Mouse (Mus musculus) CH12.LX (cell line): ENCODE results near the gene Cdk2. TPM values are rescaled to one million over a fixed set of nuclear protein-coding genes. Genes with fewer than 3 reads are reported as not detected.
A peak's percentile ranks its signal among the peaks of the same experiment; 100 is the strongest.

Experiments used
- DNase-seq: peaks from one replicate; pipeline ENCODE4 v3.0.0-alpha.2; 2013; ENCODE audit errors: extremely low read depth
- H3K27ac ChIP-seq: 2 replicates; pipeline ENCODE4 v1.5.1; 2012; ENCODE audit warnings: low read depth, mild to moderate bottlenecking, control low read depth, moderate library complexity; ENCODE audit not compliant: insufficient read depth
- H3K27me3 ChIP-seq: replicated peaks from 2 replicates; pipeline ENCODE3; 2012; ENCODE audit warnings: inconsistent platforms
- H3K36me3 ChIP-seq, 2 experiments: replicated peaks in 1 of 2; 2 replicates each; pipeline versions ENCODE3 to v1.6.1; 2012; ENCODE audit warnings: inconsistent platforms in 1 of 2, low read length in 1 of 2, mild to moderate bottlenecking in 1 of 2, mixed read lengths in 1 of 2, moderate library complexity in 1 of 2; ENCODE audit not compliant: control insufficient read depth in 1 of 2, insufficient read depth in 1 of 2
- H3K4me1 ChIP-seq, 2 experiments: 2 replicates each; pipeline ENCODE4 v1.6.1; 2012; ENCODE audit warnings: inconsistent platforms in 1 of 2, moderate library complexity in 1 of 2; ENCODE audit not compliant: insufficient read depth in 2 of 2, control insufficient read depth in 1 of 2
- H3K4me2 ChIP-seq: 2 replicates; pipeline ENCODE4 v1.6.1; 2012; ENCODE audit warnings: low read depth, mild to moderate bottlenecking, control low read depth; ENCODE audit not compliant: poor library complexity, insufficient read depth, severe bottlenecking
- H3K4me3 ChIP-seq, 3 experiments: fragments of 150-350 bp in 1 of 3; sonication (generic) in 1 of 3; replicated peaks in 1 of 3; 2 replicates each; pipeline versions ENCODE3 to v1.5.1; 2011 to 2012; ENCODE audit warnings: low read depth in 2 of 3, low read length in 2 of 3, mild to moderate bottlenecking in 2 of 3, moderate library complexity in 2 of 3, control low read depth in 1 of 3, improper control_type of control experiment in 1 of 3, inconsistent platforms in 1 of 3, mixed read lengths in 1 of 3; ENCODE audit not compliant: poor library complexity in 1 of 3
- H3K79me2 ChIP-seq: replicated peaks from 2 replicates; pipeline ENCODE4 v1.6.1; 2012; ENCODE audit warnings: mild to moderate bottlenecking, moderate library complexity; ENCODE audit not compliant: control insufficient read depth, poor library complexity, insufficient read depth, severe bottlenecking; ENCODE audit errors: extremely low read depth
- H3K9ac ChIP-seq: 2 replicates; pipeline ENCODE4 v1.6.1; 2012; ENCODE audit warnings: low read depth, mild to moderate bottlenecking, control low read depth, moderate library complexity; ENCODE audit not compliant: insufficient read depth
- H3K9me3 ChIP-seq: replicated peaks from 2 replicates; pipeline ENCODE3; 2012; ENCODE audit warnings: low read length, inconsistent platforms, mixed read lengths
- BHLHE40 ChIP-seq: IDR thresholded peaks from 2 replicates; pipeline ENCODE4 v1.6.1; 2011; ENCODE audit warnings: mild to moderate bottlenecking, low read depth, low read length, improper control_type of control experiment
- CHD1 ChIP-seq: IDR thresholded peaks from 2 replicates; pipeline ENCODE4 v1.6.1; 2012; ENCODE audit warnings: low read depth, low read length, improper control_type of control experiment, inconsistent platforms
- CHD2 ChIP-seq: IDR thresholded peaks from 2 replicates; pipeline ENCODE4 v1.6.1; 2011; ENCODE audit warnings: low read length, improper control_type of control experiment
- CTCF ChIP-seq, 2 experiments: IDR thresholded peaks in 1 of 2; conservative IDR thresholded peaks in 1 of 2; 2 replicates each; pipeline ENCODE4 v1.5.1; 2011 to 2012; ENCODE audit warnings: low read depth in 2 of 2, low read length in 2 of 2, improper control_type of control experiment in 1 of 2, inconsistent platforms in 1 of 2, mild to moderate bottlenecking in 1 of 2, moderate library complexity in 1 of 2
- E2F4 ChIP-seq: IDR thresholded peaks from 2 replicates; pipeline ENCODE4 v1.6.1; 2011; ENCODE audit warnings: low read depth, low read length, improper control_type of control experiment; ENCODE audit not compliant: insufficient replicate concordance
- ELF1 ChIP-seq: IDR thresholded peaks from 2 replicates; pipeline ENCODE4 v1.6.1; 2014; ENCODE audit warnings: low read depth, mild to moderate bottlenecking, inconsistent platforms, low read length, improper control_type of control experiment
- EP300 ChIP-seq: IDR thresholded peaks from 2 replicates; pipeline ENCODE4 v1.6.1; 2011; ENCODE audit warnings: low read length, improper control_type of control experiment
- ETS1 ChIP-seq: conservative IDR thresholded peaks from 2 replicates; pipeline ENCODE4 v1.6.1; 2012; ENCODE audit warnings: low read depth, mild to moderate bottlenecking, inconsistent platforms, low read length, improper control_type of control experiment, moderate library complexity
- GABPA ChIP-seq: IDR thresholded peaks from 2 replicates; pipeline ENCODE4 v1.6.1; 2012; ENCODE audit warnings: low read depth, low read length, improper control_type of control experiment, inconsistent platforms; ENCODE audit not compliant: insufficient replicate concordance
- HCFC1 ChIP-seq: IDR thresholded peaks from 2 replicates; pipeline ENCODE4 v1.6.1; 2012; ENCODE audit warnings: low read depth, mild to moderate bottlenecking, inconsistent platforms, low read length, improper control_type of control experiment
- IRF4 ChIP-seq: IDR thresholded peaks from 2 replicates; pipeline ENCODE4 v1.6.1; 2014; ENCODE audit warnings: low read depth, mild to moderate bottlenecking, inconsistent platforms, low read length, improper control_type of control experiment
- JUN ChIP-seq: IDR thresholded peaks from 2 replicates; pipeline ENCODE4 v1.6.1; 2011; ENCODE audit warnings: low read depth, mild to moderate bottlenecking, low read length, improper control_type of control experiment, moderate library complexity; ENCODE audit not compliant: insufficient read depth
- JUND ChIP-seq: conservative IDR thresholded peaks from 2 replicates; pipeline ENCODE4 v1.6.1; 2011; ENCODE audit warnings: low read depth, low read length, improper control_type of control experiment
- KAT2A ChIP-seq: IDR thresholded peaks from 2 replicates; pipeline ENCODE4 v1.6.1; 2012; ENCODE audit warnings: low read length, improper control_type of control experiment, inconsistent platforms; ENCODE audit not compliant: insufficient replicate concordance
- MAFK ChIP-seq: IDR thresholded peaks from 2 replicates; pipeline ENCODE4 v1.6.1; 2011; ENCODE audit warnings: low read length, improper control_type of control experiment; ENCODE audit not compliant: insufficient replicate concordance
- MAX ChIP-seq: IDR thresholded peaks from 2 replicates; pipeline ENCODE4 v1.6.1; 2011; ENCODE audit warnings: low read length, improper control_type of control experiment
- MAZ ChIP-seq: IDR thresholded peaks from 2 replicates; pipeline ENCODE4 v1.6.1; 2012; ENCODE audit warnings: low read depth, mild to moderate bottlenecking, inconsistent platforms, low read length, improper control_type of control experiment, moderate library complexity
- MEF2A ChIP-seq: IDR thresholded peaks from 2 replicates; pipeline ENCODE4 v1.6.1; 2014; ENCODE audit warnings: low read depth, mild to moderate bottlenecking, inconsistent platforms, low read length, improper control_type of control experiment, borderline replicate concordance
- MXI1 ChIP-seq: IDR thresholded peaks from 2 replicates; pipeline ENCODE4 v1.6.1; 2011; ENCODE audit warnings: mild to moderate bottlenecking, low read depth, low read length, improper control_type of control experiment
- MYC ChIP-seq: IDR thresholded peaks from 2 replicates; pipeline ENCODE4 v1.6.1; 2011; ENCODE audit warnings: low read depth, mild to moderate bottlenecking, improper control_type of control experiment, low read length
- NELFE ChIP-seq: IDR thresholded peaks from 2 replicates; pipeline ENCODE4 v1.6.1; 2011; ENCODE audit warnings: low read depth, low read length, improper control_type of control experiment
- NRF1 ChIP-seq: IDR thresholded peaks from 2 replicates; pipeline ENCODE4 v1.6.1; 2014; ENCODE audit warnings: low read depth, mild to moderate bottlenecking, inconsistent platforms, low read length, improper control_type of control experiment, moderate library complexity
- PAX5 ChIP-seq: IDR thresholded peaks from 2 replicates; pipeline ENCODE4 v1.6.1; 2012; ENCODE audit warnings: low read length, inconsistent platforms, mixed read lengths
- POLR2A ChIP-seq: IDR thresholded peaks from 2 replicates; pipeline ENCODE4 v1.6.1; 2011; ENCODE audit warnings: low read depth, mild to moderate bottlenecking, improper control_type of control experiment, low read length
- POLR2AphosphoS2 ChIP-seq: IDR thresholded peaks from 2 replicates; pipeline ENCODE4 v1.6.1; 2011; ENCODE audit warnings: low read depth, low read length, improper control_type of control experiment
- RAD21 ChIP-seq: IDR thresholded peaks from 2 replicates; pipeline ENCODE4 v1.6.1; 2011; ENCODE audit warnings: low read depth, mild to moderate bottlenecking, low read length, improper control_type of control experiment, moderate library complexity
- RCOR1 ChIP-seq: conservative IDR thresholded peaks from 2 replicates; pipeline ENCODE4 v1.6.1; 2012; ENCODE audit warnings: low read depth, mild to moderate bottlenecking, inconsistent platforms, low read length, improper control_type of control experiment
- SIN3A ChIP-seq: IDR thresholded peaks from 2 replicates; pipeline ENCODE4 v1.6.1; 2012; ENCODE audit warnings: low read length, improper control_type of control experiment, inconsistent platforms
- SMC3 ChIP-seq: IDR thresholded peaks from 2 replicates; pipeline ENCODE4 v1.6.1; 2011; ENCODE audit warnings: low read depth, low read length, improper control_type of control experiment
- TBP ChIP-seq: conservative IDR thresholded peaks from 2 replicates; pipeline ENCODE4 v1.6.1; 2011; ENCODE audit warnings: low read depth, low read length, improper control_type of control experiment
- TCF12 ChIP-seq: IDR thresholded peaks from 2 replicates; pipeline ENCODE4 v1.6.1; 2014; ENCODE audit warnings: low read depth, mild to moderate bottlenecking, inconsistent platforms, low read length, improper control_type of control experiment
- UBTF ChIP-seq: IDR thresholded peaks from 2 replicates; pipeline ENCODE4 v1.6.1; 2012; ENCODE audit warnings: low read depth, mild to moderate bottlenecking, inconsistent platforms, low read length, improper control_type of control experiment, moderate library complexity
- USF1 ChIP-seq: IDR thresholded peaks from 2 replicates; pipeline ENCODE4 v1.6.1; 2014; ENCODE audit warnings: low read depth, mild to moderate bottlenecking, inconsistent platforms, low read length, improper control_type of control experiment
- USF2 ChIP-seq: conservative IDR thresholded peaks from 2 replicates; pipeline ENCODE4 v1.6.1; 2011; ENCODE audit warnings: low read depth, low read length, improper control_type of control experiment
- ZC3H11A ChIP-seq: IDR thresholded peaks from 2 replicates; pipeline ENCODE4 v1.6.1; 2012; ENCODE audit warnings: low read depth, mild to moderate bottlenecking, inconsistent platforms, low read length, improper control_type of control experiment
- ZKSCAN1 ChIP-seq: IDR thresholded peaks from 2 replicates; pipeline ENCODE4 v1.6.1; 2012; ENCODE audit warnings: low read depth, inconsistent platforms, low read length, improper control_type of control experiment, borderline replicate concordance
- ZMIZ1 ChIP-seq: IDR thresholded peaks from 2 replicates; pipeline ENCODE4 v1.6.1; 2012; ENCODE audit warnings: low read depth, mild to moderate bottlenecking, inconsistent platforms, low read length, improper control_type of control experiment
- ZNF384 ChIP-seq: IDR thresholded peaks from 2 replicates; pipeline ENCODE4 v1.6.1; 2012; ENCODE audit warnings: low read depth, low read length, improper control_type of control experiment, inconsistent platforms
- dilution Hi-C: fragments of 300-500 bp; cut with MboI; formaldehyde crosslinking; loops from 2 replicates; pipeline ENCODE4 v1.14.3; 2020; ENCODE audit warnings: low sequenced_read_pairs; ENCODE audit not compliant: extremely low pct_unique_long_range_greater_than_20kb, extremely low pct_ligation_motif_present
- in situ Hi-C: fragments of 300-500 bp; cut with MboI; formaldehyde crosslinking; loops from 3 replicates; pipeline ENCODE4 v1.14.3; 2019; ENCODE audit warnings: low sequenced_read_pairs, low pct_ligation_motif_present, low pct_unique_long_range_greater_than_20kb, mixed read lengths
- polyA plus RNA-seq: library from polyadenylated mRNA; unstranded; fragments of >175 nt; gene quantifications from 2 replicates; pipeline ENCODE4 v1.2.1, GENCODE M21; 2012; ENCODE audit warnings: low read depth; ENCODE audit not compliant: insufficient read length
- total RNA-seq, 2 experiments: library from RNA; depleted of rRNA; stranded (reverse); fragments of 300-350 nt in 1 of 2; fragments of >200 nt in 1 of 2; gene quantifications; 2 replicates each; pipeline ENCODE4 v1.2.3; 2012 to 2014

The Cdk2 gene
- total and polyA plus RNA-seq, 3 experiments, result 38.9 to 89.2 (median 79.3) TPM

- Histone ChIP-seq H3K4me2 (peak within 1 kb of the TSS; percentile 89), H3K4me3 (peak within 1 kb of the TSS; percentile 67 to 95 (median 87)), H3K27ac (peak within 1 kb of the TSS; percentile 87), H3K9ac (peak within 1 kb of the TSS; percentile 95), H3K27me3 (no peaks in the 10 kb centered on the region), H3K36me3 (peaks cover 27 to 45% of the 10 kb centered on the region in 2 experiments), H3K9me3 (no peaks in the 10 kb centered on the region), H3K4me1 (peaks cover 0 to 33% of the 10 kb centered on the region in 2 experiments; a peak in 2 of 4 replicates), H3K79me2 (peaks cover 6% of the 10 kb centered on the region)
- DNase-seq, result peak; percentile 99
- in situ Hi-C loops, result no loop called here
- dilution Hi-C loops, result no loop called here
- TF ChIP-seq EP300 (no peak), TBP (no peak), ZKSCAN1 (no peak), ZNF384 (no peak), NRF1 (peak; percentile 37; the same call in 1 of the 2 replicates), RCOR1 (no peak), MAFK (no peak), PAX5 (no peak), SIN3A (peak; percentile 45), CHD2 (peak; percentile 99), USF2 (peak; percentile 23; the same call in 1 of the 2 replicates), USF1 (peak; percentile 55), CTCF (conservative IDR thresholded peaks at IDR 0.05 in 1 of 2, IDR thresholded peaks at IDR 0.05 in 1 of 2; ENCODE audit: low read depth in 2 of 2, low read length in 2 of 2) (no peak), GABPA (no peak), POLR2A (peak; percentile 88), NELFE (peak; percentile 80), TCF12 (peak; percentile 69; the same call in 1 of the 2 replicates), MEF2A (peak; percentile 49; the same call in 1 of the 2 replicates), SMC3 (no peak), E2F4 (no peak), JUND (no peak), BHLHE40 (peak; percentile 77), ZMIZ1 (no peak; the same call in none of the 2 replicates), ETS1 (0 out of 2 replicates have a peak, but pooled peaks have one; percentile 9), MXI1 (no peak; the same call in 1 of the 2 replicates), HCFC1 (peak; percentile 79), MAZ (peak; percentile 93), UBTF (peak; percentile 96), ELF1 (peak; percentile 34; the same call in 1 of the 2 replicates), MAX (peak; percentile 93), IRF4 (0 out of 2 replicates have a peak, but pooled peaks have one; percentile 6), POLR2AphosphoS2 (peak; percentile 77; the same call in 1 of the 2 replicates), JUN (no peak), CHD1 (no peak), RAD21 (no peak), KAT2A (peak; percentile 93), MYC (no peak), ZC3H11A (no peak)
These were observed 8.6 kb downstream of the Cdk2 start, which contains the start of gene Rab5b for GRCm38 (mm10) chr10:128695992-128696807. TSS of gene Rab5b (minus strand) at chr10:128696264.
